Mouse (Mus musculus) thymus, adult 2 months (tissue): ENCODE measurements around the gene Pgpep1l.

Experiments used
- CTCF ChIP-seq: fragments of 200-500 bp; IDR thresholded peaks from 2 replicates; pipeline ENCODE4 v1.5.1; 2012; ENCODE audit warnings: mild to moderate bottlenecking, control low read depth, low read length, moderate library complexity, borderline replicate concordance; ENCODE audit not compliant: control insufficient read depth, poor library complexity, insufficient read depth; ENCODE audit errors: extremely low read depth
- POLR2A ChIP-seq: fragments of 200-500 bp; IDR thresholded peaks from 2 replicates; pipeline ENCODE4 v1.6.1; 2012; ENCODE audit warnings: mild to moderate bottlenecking, low read length, control low read depth, moderate library complexity; ENCODE audit not compliant: control insufficient read depth, poor library complexity, insufficient read depth; ENCODE audit errors: extremely low read depth

- no peak for TF ChIP-seq POLR2A
- TF ChIP-seq CTCF: no peak
These were observed 17.8 kb downstream of the Pgpep1l start for GRCm38 (mm10) chr7:68246249-68246648.
